Mouse (Mus musculus) midbrain, postnatal 0 days (tissue): ENCODE measurements around the gene Ttl. TPM values are rescaled to one million over a fixed set of nuclear protein-coding genes. Genes with fewer than 3 reads are reported as not detected.

Source experiments
- ATAC-seq: fragments of 200-750 bp; cut with Nextera tagmentation; 2 replicates; pipeline ENCODE4 v1.8.0; 2017; ENCODE audit warnings: moderate number of reproducible peaks, mild to moderate bottlenecking, moderate TSS enrichment, moderate library complexity; ENCODE audit not compliant: low FRiP score
- DNase-seq: peaks from one replicate; pipeline ENCODE4 v3.0.0-alpha.2; 2015; ENCODE audit warnings: low spot score
- H3K27ac ChIP-seq: fragments of 300-500 bp; sonication (generic); 2 replicates; pipeline ENCODE4 v1.5.1; 2014; ENCODE audit warnings: low read depth, mild to moderate bottlenecking, low read length, mixed read lengths
- H3K27me3 ChIP-seq: fragments of 300-500 bp; sonication (generic); 2 replicates; pipeline ENCODE4 v1.6.1; 2014; ENCODE audit warnings: low read length, control low read depth, mixed read lengths; ENCODE audit not compliant: insufficient read depth
- H3K36me3 ChIP-seq: fragments of 300-500 bp; sonication (generic); 2 replicates; pipeline ENCODE4 v1.6.1; 2014; ENCODE audit warnings: low read length, control low read depth, mixed read lengths; ENCODE audit not compliant: insufficient read depth
- H3K4me1 ChIP-seq: fragments of 300-500 bp; sonication (generic); 2 replicates; pipeline ENCODE4 v1.6.1; 2014; ENCODE audit warnings: mild to moderate bottlenecking, control low read depth, antibody characterized with exemption, low read length, mixed read lengths; ENCODE audit not compliant: insufficient read depth
- H3K4me2 ChIP-seq: fragments of 300-500 bp; sonication (generic); 2 replicates; pipeline ENCODE4 v1.6.1; 2014; ENCODE audit warnings: low read depth, mild to moderate bottlenecking, low read length, mixed read lengths; ENCODE audit not compliant: poor library complexity, severe bottlenecking
- H3K4me3 ChIP-seq: fragments of 300-500 bp; sonication (generic); 2 replicates; pipeline ENCODE4 v1.5.1; 2014; ENCODE audit warnings: low read depth, mild to moderate bottlenecking, low read length, moderate library complexity
- H3K9ac ChIP-seq: fragments of 300-500 bp; sonication (generic); replicated peaks from 2 replicates; pipeline ENCODE4 v1.6.1; 2014; ENCODE audit warnings: mild to moderate bottlenecking, low read length, moderate library complexity, mixed read lengths; ENCODE audit not compliant: poor library complexity, severe bottlenecking
- H3K9me3 ChIP-seq: fragments of 300-500 bp; sonication (generic); 2 replicates; pipeline ENCODE4 v1.6.1; 2016; ENCODE audit warnings: low read length, control low read depth
- CTCF ChIP-seq: IDR thresholded peaks from 2 replicates; pipeline ENCODE4 v1.5.1; 2016; ENCODE audit warnings: antibody characterized with exemption, mild to moderate bottlenecking
- WGBS: fragments of 180-500 bp; shearing (Covaris S2); extraction: QIAGEN DNeasy Blood & Tissue Kit; methylation state at CpG from one replicate; pipeline ENCODE4 v1.1.7; 2014; 5-methylcytosine and 5-hydroxymethylcytosine counted together
- polyA plus RNA-seq: library from polyadenylated mRNA; unstranded; fragments of >200 nt; fragmentation: Nextera tagmentation; extraction: Ambion mirVana; gene quantifications from 2 replicates; pipeline ENCODE4 v1.2.1, GENCODE M21; 2015
- total RNA-seq: library from RNA; depleted of rRNA; stranded (reverse); fragments of >200 nt; gene quantifications from 2 replicates; pipeline ENCODE4 v1.2.3, GENCODE M21; 2014

The Ttl gene
- total and polyA plus RNA-seq, 2 experiments from 2014 or later: 30.2 to 58.0 TPM

- WGBS: 1% methylated on average over 62 of the region's 62 CpGs
- DNase-seq: peak; percentile 36
- H3K27ac ChIP-seq: peak overlapping the region; percentile 52; the same call in 1 of the 2 replicates
Measured at GRCm38 (mm10) chr2:129038937-129039631, 26.7 kb upstream of the Ttl start.

GRCm38 (mm10) chr2:129040567-129040966 lies 25.2 kb upstream of the Ttl start:
- no peak overlapping the region for H3K9ac ChIP-seq
- no peak overlapping the region for H3K27ac ChIP-seq
- 27% methylated on average over 6 of the region's 6 CpGs for WGBS
- H3K4me3 ChIP-seq: no peak overlapping the region
- H3K36me3 ChIP-seq: no peaks in the 10 kb centered on the region
- peaks cover 6% of the 10 kb centered on the region; the same call in 1 of the 2 replicates for H3K4me1 ChIP-seq
- H3K9me3 ChIP-seq: no peaks in the 10 kb centered on the region
- DNase-seq (no peak), ATAC-seq (no peak)
- H3K4me2 ChIP-seq: no peak overlapping the region
- 0 out of 2 replicates have a peak, but pooled peaks cover 8% of the 10 kb centered on the region for H3K27me3 ChIP-seq
- TF ChIP-seq CTCF: no peak

More at GRCm38 (mm10) chr2:129038937-129039631, 26.7 kb upstream of the Ttl start:
- Histone ChIP-seq H3K27me3 (0 out of 2 replicates have a peak, but pooled peaks cover 8% of the 10 kb centered on the region), H3K9me3 (no peaks in the 10 kb centered on the region), H3K4me1 (peaks cover 6% of the 10 kb centered on the region; the same call in 1 of the 2 replicates), H3K9ac (peak overlapping the region; percentile 70), H3K4me3 (peak overlapping the region; percentile 46), H3K4me2 (peak overlapping the region; percentile 89), H3K36me3 (no peaks in the 10 kb centered on the region)
- TF ChIP-seq CTCF: no peak
- ATAC-seq: peak; percentile 85

- no peaks in the 10 kb centered on the region for H3K4me1 ChIP-seq
- no peak overlapping the region for H3K27ac ChIP-seq
- H3K27me3 ChIP-seq: no peaks in the 10 kb centered on the region
- no peak for TF ChIP-seq CTCF
- no peak overlapping the region for H3K9ac ChIP-seq
- no peaks in the 10 kb centered on the region for H3K36me3 ChIP-seq
- H3K4me2 ChIP-seq: no peak overlapping the region
- ATAC-seq (no peak), DNase-seq (peak; percentile 41)
- no peaks in the 10 kb centered on the region for H3K9me3 ChIP-seq
- 79% methylated on average over 6 of the region's 6 CpGs for WGBS
- H3K4me3 ChIP-seq: no peak overlapping the region
Measured at GRCm38 (mm10) chr2:129046172-129046845, 19.4 kb upstream of the Ttl start.

GRCm38 (mm10) chr2:129046846-129047196 lies 18.9 kb upstream of the Ttl start:
- DNase-seq: no peak
- Histone ChIP-seq H3K4me3 (no peak overlapping the region), H3K4me2 (no peak overlapping the region), H3K4me1 (no peaks in the 10 kb centered on the region), H3K36me3 (no peaks in the 10 kb centered on the region), H3K27me3 (no peaks in the 10 kb centered on the region), H3K9me3 (no peaks in the 10 kb centered on the region), H3K27ac (no peak overlapping the region), H3K9ac (no peak overlapping the region)
- no peak for ATAC-seq
- 85% methylated on average over 4 of the region's 4 CpGs for WGBS
- no peak for TF ChIP-seq CTCF

- ATAC-seq (no peak), DNase-seq (peak; percentile 46)
- Histone ChIP-seq H3K27ac (no peak within 1 kb of the TSS), H3K4me1 (no peaks in the 10 kb centered on the region), H3K9ac (no peak within 1 kb of the TSS), H3K4me3 (no peak within 1 kb of the TSS), H3K4me2 (no peak within 1 kb of the TSS), H3K9me3 (no peaks in the 10 kb centered on the region), H3K36me3 (no peaks in the 10 kb centered on the region), H3K27me3 (no peaks in the 10 kb centered on the region)
- WGBS: 85% methylated on average over 8 of the region's 8 CpGs
- no peak for TF ChIP-seq CTCF
Measured at GRCm38 (mm10) chr2:129047811-129048210, 17.9 kb upstream of the Ttl start, which contains the start of gene Vinac1. Vinac1 (minus strand) TSS chr2:129048172.

- Histone ChIP-seq H3K4me1 (no peaks in the 10 kb centered on the region), H3K9ac (no peak overlapping the region), H3K27me3 (no peaks in the 10 kb centered on the region), H3K27ac (no peak overlapping the region), H3K4me3 (no peak overlapping the region), H3K9me3 (no peaks in the 10 kb centered on the region), H3K4me2 (no peak overlapping the region), H3K36me3 (no peaks in the 10 kb centered on the region)
- DNase-seq (no peak), ATAC-seq (no peak)
- WGBS: 74% methylated on average over 4 of the region's 4 CpGs
- TF ChIP-seq CTCF: no peak
Measured at GRCm38 (mm10) chr2:129052451-129052983, 13.2 kb upstream of the Ttl start.
